ENCODE assay signal across 28 mouse cellular contexts in genomic region chr9:85695606-85696005, GRCm38 (mm10).
"Had no signal": no experiment of that assay in that cellular context is flagged by ENCODE, and none has a peak within 500 bp of the region (broad histone marks: within the 10 kb centered on the region; RNA-seq: fewer than 3 reads in every experiment).

No protein-coding gene starts in this region.

- H3K9me3 ChIP-seq: embryonic facial prominence, embryonic 10.5 days; embryonic facial prominence, embryonic 12.5 days; embryonic facial prominence, embryonic 13.5 days; embryonic facial prominence, embryonic 15.5 days; forebrain, embryonic 10.5 days; forebrain, embryonic 12.5 days; forebrain, embryonic 13.5 days; forebrain, embryonic 15.5 days had no signal

- H3K4me3 ChIP-seq: embryonic facial prominence, embryonic 10.5 days; embryonic facial prominence, embryonic 12.5 days; embryonic facial prominence, embryonic 13.5 days; embryonic facial prominence, embryonic 15.5 days; erythroblast, embryonic 14.5 days; forebrain, embryonic 10.5 days; forebrain, embryonic 12.5 days; forebrain, embryonic 13.5 days; forebrain, embryonic 15.5 days; gastrocnemius, adult 2 months; heart, adult 2 months had no signal

- H3K27ac ChIP-seq: embryonic facial prominence, embryonic 10.5 days; embryonic facial prominence, embryonic 12.5 days; embryonic facial prominence, embryonic 13.5 days; embryonic facial prominence, embryonic 15.5 days; forebrain, embryonic 10.5 days; forebrain, embryonic 12.5 days; forebrain, embryonic 13.5 days; forebrain, embryonic 15.5 days; gastrocnemius, adult 2 months; heart, adult 2 months had no signal

- DNase-seq: cerebellum, adult 2 months; cerebellum, adult 8-10 months; cerebellum, adult 9-10 months; cerebellum, adult 9-11 months; cerebellum, postnatal 10 days; cerebellum, postnatal 14 days; cerebellum, postnatal 25 days; cerebellum, postnatal 36 days; embryo, embryonic 11 days; forebrain, postnatal 0 days; gastrocnemius, adult 2 months; gastrocnemius, postnatal 10 days; gastrocnemius, postnatal 14 days; gastrocnemius, postnatal 25 days; gastrocnemius, postnatal 36 days; heart, adult 18-20 months; heart, adult 2 months had no signal

- H3K27me3 ChIP-seq: embryonic facial prominence, embryonic 12.5 days; embryonic facial prominence, embryonic 13.5 days; embryonic facial prominence, embryonic 15.5 days; forebrain, embryonic 12.5 days; forebrain, embryonic 13.5 days; forebrain, embryonic 15.5 days had no signal

- H3K4me1 ChIP-seq: embryonic facial prominence, embryonic 10.5 days; embryonic facial prominence, embryonic 12.5 days; embryonic facial prominence, embryonic 13.5 days; embryonic facial prominence, embryonic 15.5 days; forebrain, embryonic 12.5 days; forebrain, embryonic 13.5 days; forebrain, embryonic 15.5 days had no signal

- ATAC-seq: forebrain, embryonic 13.5 days; forebrain, embryonic 14.5 days; forebrain, embryonic 15.5 days; forebrain, embryonic 16.5 days; forebrain, postnatal 0 days had no signal
